Mouse (Mus musculus): ENCODE results near the gene BC055324.
"Not testable (repeated sequence)": the region's sequence is repeated elsewhere in the genome, so short reads cannot be mapped to it uniquely, and the experiment has no call there.

DNA sequence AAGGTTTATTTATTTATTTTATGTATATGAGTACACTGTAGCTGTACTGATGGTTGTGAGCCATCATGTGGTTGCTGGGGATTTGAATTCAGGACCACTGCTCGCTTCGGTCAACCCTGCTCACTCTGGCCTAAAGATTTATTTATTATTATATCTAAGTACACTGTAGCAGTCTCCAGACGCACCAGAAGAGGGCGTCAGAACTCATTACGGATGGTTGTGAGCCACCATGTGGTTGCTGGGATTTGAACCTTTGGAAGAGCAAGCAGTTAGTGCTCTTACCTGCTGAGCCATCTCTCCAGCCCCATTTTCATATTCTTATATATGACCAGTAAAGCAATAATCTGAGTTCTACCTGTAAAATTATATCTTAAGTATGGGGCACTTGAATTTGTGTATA, 27.5 kb upstream of the BC055324 start:
- not testable (repeated sequence) for TF ChIP-seq POLR2A, CTCF (IDR thresholded peaks at IDR 0.05; ENCODE audit: insufficient read depth, low read depth, low read length)
